Mouse (Mus musculus): ENCODE measurements at regions not wholly inside any gene's neighbourhood (a gene's known extent, or its start where the extent isn't known, plus 50 kb on each side); places are given as distances from the start of the nearest gene placed in this dataset. TPM values are rescaled to one million over a fixed set of nuclear protein-coding genes. Genes with fewer than 3 reads are reported as not detected.

GRCm38 (mm10) chr14:48357441-48357840 lies 88.5 kb upstream of the Tmem260 start:
- no peak for ATAC-seq (ENCODE audit: low FRiP score)

GRCm38 (mm10) chr14:48358487-48359159 lies 87.3 kb upstream of the Tmem260 start:
- no peaks in the 10 kb centered on the region for H3K9me3 ChIP-seq
- H3K27me3 ChIP-seq = peaks cover 4% of the 10 kb centered on the region; the same call in 1 of the 2 replicates
- no peak overlapping the region for H3K4me2 ChIP-seq
- 50% methylated on average over 12 of the region's 12 CpGs for WGBS
- no peak overlapping the region for H3K4me3 ChIP-seq (replicated peaks)
- 0 out of 2 replicates have a peak, but pooled peaks have one; percentile 53 for ATAC-seq (ENCODE audit: low FRiP score)
- no peak overlapping the region for H3K9ac ChIP-seq
- no peaks in the 10 kb centered on the region for H3K36me3 ChIP-seq (replicated peaks)
- H3K27ac ChIP-seq = no peak overlapping the region
- H3K4me1 ChIP-seq = no peaks in the 10 kb centered on the region

More at GRCm38 (mm10) chr14:48357441-48357840, 88.5 kb upstream of the Tmem260 start:
- no peak overlapping the region for H3K9ac ChIP-seq
- H3K27ac ChIP-seq = no peak overlapping the region
- H3K4me3 ChIP-seq (replicated peaks) = no peak overlapping the region
- H3K36me3 ChIP-seq (replicated peaks) = no peaks in the 10 kb centered on the region
- H3K9me3 ChIP-seq = no peaks in the 10 kb centered on the region
- H3K27me3 ChIP-seq = peaks cover 4% of the 10 kb centered on the region; the same call in 1 of the 2 replicates
- H3K4me1 ChIP-seq = no peaks in the 10 kb centered on the region
- WGBS = 80% methylated on average over 8 of the region's 8 CpGs
- no peak overlapping the region for H3K4me2 ChIP-seq

- Histone ChIP-seq H3K9ac (no peak overlapping the region), H3K36me3 (replicated peaks) (no peaks in the 10 kb centered on the region), H3K4me3 (replicated peaks) (no peak overlapping the region), H3K4me1 (no peaks in the 10 kb centered on the region), H3K4me2 (no peak overlapping the region), H3K9me3 (no peaks in the 10 kb centered on the region), H3K27ac (no peak overlapping the region), H3K27me3 (0 out of 2 replicates have a peak, but pooled peaks cover 4% of the 10 kb centered on the region)
- WGBS = 93% methylated on average over 7 of the region's 7 CpGs
- no peak for ATAC-seq (ENCODE audit: low FRiP score)
These were observed 84.1 kb upstream of the Tmem260 start for GRCm38 (mm10) chr14:48361820-48362219.

GRCm38 (mm10) chr14:48367006-48367405 lies 78.9 kb upstream of the Tmem260 start:
- Histone ChIP-seq H3K9ac (no peak overlapping the region), H3K4me2 (no peak overlapping the region), H3K4me3 (replicated peaks) (no peak overlapping the region), H3K9me3 (no peaks in the 10 kb centered on the region), H3K36me3 (replicated peaks) (no peaks in the 10 kb centered on the region), H3K27me3 (peaks cover 20% of the 10 kb centered on the region), H3K4me1 (no peaks in the 10 kb centered on the region; the same call in 1 of the 2 replicates), H3K27ac (no peak overlapping the region)
- 17% methylated on average over 7 of the region's 7 CpGs for WGBS
- no peak for ATAC-seq (ENCODE audit: low FRiP score)

- Histone ChIP-seq H3K27me3 (peaks cover 33% of the 10 kb centered on the region), H3K9ac (no peak overlapping the region), H3K9me3 (no peaks in the 10 kb centered on the region), H3K4me3 (replicated peaks) (no peak overlapping the region), H3K4me1 (no peaks in the 10 kb centered on the region; the same call in 1 of the 2 replicates), H3K27ac (no peak overlapping the region), H3K36me3 (replicated peaks) (no peaks in the 10 kb centered on the region), H3K4me2 (no peak overlapping the region)
- 0% methylated on average over 1 of the region's 1 CpGs for WGBS
- peak; percentile 21; the same call in 1 of the 2 replicates for ATAC-seq (ENCODE audit: low FRiP score)
These were observed 75.6 kb upstream of the Tmem260 start for GRCm38 (mm10) chr14:48370322-48370721.

- H3K27ac ChIP-seq = no peak overlapping the region
- no peaks in the 10 kb centered on the region for H3K9me3 ChIP-seq
- H3K4me1 ChIP-seq = peaks cover 9% of the 10 kb centered on the region
- peaks cover 41% of the 10 kb centered on the region for H3K27me3 ChIP-seq
- H3K36me3 ChIP-seq (replicated peaks) = no peaks in the 10 kb centered on the region
- peak; percentile 72 for ATAC-seq (ENCODE audit: low FRiP score)
- no peak overlapping the region for H3K4me2 ChIP-seq
- H3K4me3 ChIP-seq (replicated peaks) = no peak overlapping the region
- WGBS = 48% methylated on average over 5 of the region's 5 CpGs
- no peak overlapping the region for H3K9ac ChIP-seq
These were observed 74.2 kb upstream of the Tmem260 start for GRCm38 (mm10) chr14:48371766-48372165.

- H3K4me3 ChIP-seq (replicated peaks) = no peak overlapping the region
- H3K27me3 ChIP-seq = peaks cover 30% of the 10 kb centered on the region
- H3K27ac ChIP-seq = no peak overlapping the region
- ATAC-seq (ENCODE audit: low FRiP score) = no peak
- no peak overlapping the region for H3K9ac ChIP-seq
- WGBS = 15% methylated on average over 5 of the region's 5 CpGs
- H3K4me1 ChIP-seq = peaks cover 9% of the 10 kb centered on the region
- no peaks in the 10 kb centered on the region for H3K36me3 ChIP-seq (replicated peaks)
- no peak overlapping the region for H3K4me2 ChIP-seq
- no peaks in the 10 kb centered on the region for H3K9me3 ChIP-seq
These were observed 69.8 kb upstream of the Tmem260 start for GRCm38 (mm10) chr14:48376112-48376511.

Small RNA genes lying in the stretch of these regions (microRNA-seq; reads per million reads assigned to microRNA genes)
- gene Gm23881 = not detected
